Mouse (Mus musculus): Measurements from ENCODE around the gene Myh3.

DNA sequence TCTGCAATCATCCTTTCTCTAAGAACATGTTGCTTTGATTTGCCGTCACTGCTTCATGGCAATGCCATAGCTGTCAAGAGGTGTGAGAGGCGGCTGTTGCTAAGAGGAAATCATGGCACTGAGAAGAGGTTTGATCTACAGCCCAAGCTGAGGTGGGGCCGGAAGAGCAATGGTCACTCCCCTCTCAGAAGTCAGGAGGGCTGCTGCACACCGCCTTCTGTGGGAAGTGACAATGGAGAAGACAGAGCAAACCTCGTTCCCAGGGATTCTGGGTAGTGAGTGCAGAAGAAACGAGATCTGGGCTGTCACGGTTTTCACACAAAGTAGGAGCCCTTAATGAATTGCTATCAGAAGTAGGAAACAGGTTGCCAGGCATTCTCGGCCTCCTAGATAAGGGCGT is 25.2 kb downstream of the Myh3 start:
- TF ChIP-seq POLR2A (IDR thresholded peaks at IDR 0.05; ENCODE audit: low read depth, low read length): no peak
- TF ChIP-seq CTCF (conservative IDR thresholded peaks at IDR 0.05; ENCODE audit: insufficient read depth, insufficient read length, low read depth, low read length): no peak
